ENCODE assay signal across 8 mouse cellular contexts in genomic region chr13:21253040-21253439, GRCm38 (mm10). TPM values are rescaled to one million over a fixed set of nuclear protein-coding genes. Genes with fewer than 3 reads are reported as not detected.
A peak's percentile ranks its signal among the peaks of the same experiment; 100 is the strongest.
DNase-seq lines count a peak whose midpoint lies in the region; ATAC-seq lines count a peak whose summit lies in the region.

No protein-coding gene starts in this region.

- H3K36me3 ChIP-seq in kidney, embryonic 15.5 days: no peaks in the 10 kb centered on the region
- H3K36me3 ChIP-seq in embryonic facial prominence, embryonic 14.5 days (ENCODE audit: control insufficient read depth, insufficient read depth, low read length): no peaks in the 10 kb centered on the region
- no peaks in the 10 kb centered on the region for H3K36me3 ChIP-seq in limb, embryonic 10.5 days
- no peaks in the 10 kb centered on the region for H3K36me3 ChIP-seq in neural tube, embryonic 12.5 days

- H3K4me2 ChIP-seq in kidney, embryonic 15.5 days: peak overlapping the region; percentile 74
- H3K4me2 ChIP-seq in embryonic facial prominence, embryonic 14.5 days (ENCODE audit: low read depth, low read length): peak overlapping the region; percentile 70
- H3K4me2 ChIP-seq in neural tube, embryonic 12.5 days (replicated peaks): peak overlapping the region; percentile 65

- WGBS in kidney, embryonic 15.5 days: 25% methylated on average over 5 of the region's 5 CpGs
- WGBS in embryonic facial prominence, embryonic 14.5 days: 15% methylated on average over 5 of the region's 5 CpGs
- 16% methylated on average over 5 of the region's 5 CpGs for WGBS in limb, embryonic 10.5 days
- WGBS in neural tube, embryonic 12.5 days: 17% methylated on average over 5 of the region's 5 CpGs

- intact Hi-C loops in left cerebral cortex, postnatal 10 days (cut with DNase I): no loop called here

- no peak for ATAC-seq in kidney, embryonic 15.5 days (replicated peaks; ENCODE audit: low FRiP score)
- no peak for ATAC-seq in embryonic facial prominence, embryonic 14.5 days (ENCODE audit: low read depth)
- ATAC-seq in neural tube, embryonic 12.5 days (ENCODE audit: low FRiP score, low read depth): no peak
- ATAC-seq in frontal cortex, adult (ENCODE audit: low TSS enrichment): no peak

- peak overlapping the region; percentile 53 for H3K4me3 ChIP-seq in kidney, embryonic 15.5 days (replicated peaks)
- H3K4me3 ChIP-seq in embryonic facial prominence, embryonic 14.5 days (ENCODE audit: low read depth, low read length): peak overlapping the region; percentile 47
- H3K4me3 ChIP-seq in limb, embryonic 10.5 days: peak overlapping the region; percentile 59
- H3K4me3 ChIP-seq in neural tube, embryonic 12.5 days: peak overlapping the region; percentile 45; the same call in 1 of the 2 replicates

- DNase-seq in kidney, adult 18-20 months: no peak
- no peak for DNase-seq in embryonic facial prominence, embryonic 14.5 days (ENCODE audit: low spot score)
- no peak for DNase-seq in limb, embryonic 10.5 days (ENCODE audit: low spot score)
- no peak for DNase-seq in T-cell, adult 2 months (ENCODE audit: low spot score)
- DNase-seq in left cerebral cortex, postnatal 10 days (ENCODE audit: extremely low spot score in 1 of 2, low spot score in 2 of 2): no peak

- no peaks in the 10 kb centered on the region for H3K9me3 ChIP-seq in kidney, embryonic 15.5 days (replicated peaks)
- no peaks in the 10 kb centered on the region for H3K9me3 ChIP-seq in embryonic facial prominence, embryonic 14.5 days (ENCODE audit: control insufficient read depth, low read length)
- H3K9me3 ChIP-seq in limb, embryonic 10.5 days (replicated peaks): no peaks in the 10 kb centered on the region
- no peaks in the 10 kb centered on the region for H3K9me3 ChIP-seq in neural tube, embryonic 12.5 days

- H3K9ac ChIP-seq in kidney, embryonic 15.5 days: peak overlapping the region; percentile 35; the same call in 1 of the 2 replicates
- peak overlapping the region; percentile 55; the same call in 1 of the 2 replicates for H3K9ac ChIP-seq in embryonic facial prominence, embryonic 14.5 days (ENCODE audit: low read depth, low read length)
- H3K9ac ChIP-seq in neural tube, embryonic 12.5 days: no peak overlapping the region

- peaks cover 8% of the 10 kb centered on the region; the same call in 1 of the 2 replicates for H3K4me1 ChIP-seq in kidney, embryonic 15.5 days
- H3K4me1 ChIP-seq in embryonic facial prominence, embryonic 14.5 days (ENCODE audit: control insufficient read depth, insufficient read depth, low read length): no peaks in the 10 kb centered on the region
- no peaks in the 10 kb centered on the region for H3K4me1 ChIP-seq in limb, embryonic 10.5 days
- no peaks in the 10 kb centered on the region for H3K4me1 ChIP-seq in neural tube, embryonic 12.5 days

- no peak overlapping the region for H3K27ac ChIP-seq in kidney, embryonic 15.5 days
- no peak overlapping the region for H3K27ac ChIP-seq in embryonic facial prominence, embryonic 14.5 days (replicated peaks; ENCODE audit: low read depth, low read length)
- no peak overlapping the region for H3K27ac ChIP-seq in limb, embryonic 10.5 days
- H3K27ac ChIP-seq in neural tube, embryonic 12.5 days: no peak overlapping the region

- H3K27me3 ChIP-seq in kidney, embryonic 15.5 days: peaks cover 19% of the 10 kb centered on the region
- peaks cover 7% of the 10 kb centered on the region; the same call in 1 of the 2 replicates for H3K27me3 ChIP-seq in embryonic facial prominence, embryonic 14.5 days (replicated peaks; ENCODE audit: control insufficient read depth, insufficient read depth, low read length)
- H3K27me3 ChIP-seq in limb, embryonic 10.5 days (ENCODE audit: low read depth, poor library complexity, severe bottlenecking): peaks cover 24% of the 10 kb centered on the region
- H3K27me3 ChIP-seq in neural tube, embryonic 12.5 days (replicated peaks): 0 out of 2 replicates have a peak, but pooled peaks cover 3% of the 10 kb centered on the region

RNA-seq across cellular contexts. Expression of gene Gpx5, which starts 39.5 kb away (rescaled TPM):
- not detected in 2 replicates for polyA plus RNA-seq in kidney, embryonic 15.5 days (2015; fragmentation: Nextera tagmentation; extraction: Ambion mirVana)
- polyA plus RNA-seq in embryonic facial prominence, embryonic 14.5 days (2014; fragmentation: Nextera tagmentation; extraction: Ambion mirVana): not detected in 2 replicates
- polyA plus RNA-seq in limb, embryonic 10.5 days (2016; fragmentation: Nextera tagmentation; extraction: Ambion mirVana): not detected in 2 replicates
- polyA plus RNA-seq in neural tube, embryonic 12.5 days (2016; fragmentation: Nextera tagmentation; extraction: Ambion mirVana): not detected in 2 replicates
- total RNA-seq in left cerebral cortex, postnatal 10 days (2021): not detected

RNA-seq across cellular contexts. Expression of gene Gpx6, which starts 58.9 kb away (rescaled TPM):
- 5.2 and 6.1 TPM in 2 replicates for polyA plus RNA-seq in kidney, embryonic 15.5 days (2015; fragmentation: Nextera tagmentation; extraction: Ambion mirVana)
- polyA plus RNA-seq in embryonic facial prominence, embryonic 14.5 days (2014; fragmentation: Nextera tagmentation; extraction: Ambion mirVana): not detected in 2 replicates
- 0.62 and 0.91 TPM in 2 replicates for polyA plus RNA-seq in limb, embryonic 10.5 days (2016; fragmentation: Nextera tagmentation; extraction: Ambion mirVana)
- 0.15 TPM in 1 of 2 replicates, not detected in the other for polyA plus RNA-seq in neural tube, embryonic 12.5 days (2016; fragmentation: Nextera tagmentation; extraction: Ambion mirVana)
- not detected for total RNA-seq in left cerebral cortex, postnatal 10 days (2021)
